Mouse (Mus musculus) E14TG2a.4 (cell line): Measurements from ENCODE around the gene Prkcg.

Experiments
- CTCF ChIP-seq: conservative IDR thresholded peaks from 2 replicates; pipeline ENCODE4 v1.5.1; 2014; ENCODE audit warnings: low read length
- POU5F1 ChIP-seq: IDR thresholded peaks from 2 replicates; pipeline ENCODE4 v1.6.1; 2014; ENCODE audit warnings: low read length, borderline replicate concordance

GRCm38 (mm10) chr7:3301628-3302555 lies 12.9 kb downstream of the Prkcg start:
- TF ChIP-seq CTCF (no peak), POU5F1 (no peak)
